Mouse (Mus musculus) hindbrain, embryonic 11.5 days (tissue): Measurements from ENCODE around the gene Cym. TPM values are rescaled to one million over a fixed set of nuclear protein-coding genes. Genes with fewer than 3 reads are reported as not detected.

Experiments used
- ATAC-seq: fragments of 200-750 bp; cut with Nextera tagmentation; 2 replicates; pipeline ENCODE4 v1.8.0; 2017; ENCODE audit warnings: mild to moderate bottlenecking, moderate TSS enrichment, moderate library complexity; ENCODE audit not compliant: low FRiP score
- DNase-seq: peaks from one replicate; pipeline ENCODE4 v3.0.0-alpha.2; 2015; ENCODE audit warnings: low spot score
- H3K27ac ChIP-seq: fragments of 300-500 bp; sonication (generic); 2 replicates; pipeline ENCODE4 v1.5.1; 2014; ENCODE audit warnings: mild to moderate bottlenecking, low read depth, low read length
- H3K27me3 ChIP-seq: fragments of 300-500 bp; sonication (generic); 2 replicates; pipeline ENCODE4 v1.6.1; 2014; ENCODE audit warnings: mild to moderate bottlenecking, low read length, moderate library complexity, mixed read lengths; ENCODE audit not compliant: control insufficient read depth, insufficient read depth
- H3K36me3 ChIP-seq: fragments of 300-500 bp; sonication (generic); 2 replicates; pipeline ENCODE4 v1.6.1; 2014; ENCODE audit warnings: mild to moderate bottlenecking, low read length, moderate library complexity, mixed read lengths; ENCODE audit not compliant: control insufficient read depth, insufficient read depth
- H3K4me1 ChIP-seq: fragments of 300-500 bp; sonication (generic); replicated peaks from 2 replicates; pipeline ENCODE4 v1.6.1; 2014; ENCODE audit warnings: low read length, mixed read lengths; ENCODE audit not compliant: control insufficient read depth, insufficient read depth
- H3K4me2 ChIP-seq: fragments of 300-500 bp; sonication (generic); replicated peaks from 2 replicates; pipeline ENCODE4 v1.6.1; 2014; ENCODE audit warnings: mild to moderate bottlenecking, low read depth, low read length
- H3K4me3 ChIP-seq: fragments of 300-500 bp; sonication (generic); 2 replicates; pipeline ENCODE4 v1.5.1; 2014; ENCODE audit warnings: low read depth, low read length
- H3K9ac ChIP-seq: fragments of 300-500 bp; sonication (generic); 2 replicates; pipeline ENCODE4 v1.6.1; 2014; ENCODE audit warnings: low read depth, low read length
- H3K9me3 ChIP-seq: fragments of 300-500 bp; sonication (generic); 2 replicates; pipeline ENCODE4 v1.6.1; 2016; ENCODE audit warnings: low read length; ENCODE audit not compliant: control insufficient read depth
- WGBS: fragments of 180-500 bp; shearing (Covaris S2); extraction: QIAGEN DNeasy Blood & Tissue Kit; methylation state at CpG from one replicate; pipeline ENCODE4 v1.1.7; 2014; 5-methylcytosine and 5-hydroxymethylcytosine counted together
- polyA plus RNA-seq: library from polyadenylated mRNA; unstranded; fragments of >200 nt; fragmentation: Nextera tagmentation; extraction: Ambion mirVana; gene quantifications from 2 replicates; pipeline ENCODE4 v1.2.1, GENCODE M21; 2014

Cym gene
- polyA plus RNA-seq, 1 experiment from 2014 or later = not detected

- Histone ChIP-seq H3K27ac (no peak overlapping the region), H3K27me3 (no peaks in the 10 kb centered on the region), H3K9me3 (no peaks in the 10 kb centered on the region), H3K4me2 (no peak overlapping the region), H3K36me3 (no peaks in the 10 kb centered on the region), H3K4me1 (no peaks in the 10 kb centered on the region), H3K4me3 (no peak overlapping the region), H3K9ac (no peak overlapping the region)
- ATAC-seq (no peak), DNase-seq (no peak)
- WGBS = 84% methylated on average over 2 of the region's 2 CpGs
Measured at GRCm38 (mm10) chr3:107169552-107169951, 52.0 kb downstream of the Cym start.

- Histone ChIP-seq H3K9ac (no peak overlapping the region), H3K27ac (no peak overlapping the region), H3K4me2 (no peak overlapping the region), H3K4me3 (no peak overlapping the region), H3K4me1 (no peaks in the 10 kb centered on the region; the same call in 1 of the 2 replicates), H3K27me3 (no peaks in the 10 kb centered on the region), H3K36me3 (no peaks in the 10 kb centered on the region), H3K9me3 (no peaks in the 10 kb centered on the region)
- DNase-seq = no peak
- ATAC-seq = no peak
- WGBS = 89% methylated on average over 2 of the region's 2 CpGs
Measured at GRCm38 (mm10) chr3:107162741-107163140, 58.8 kb downstream of the Cym start.

Other genes starting within 250 kb of the Cym start
- 4.6 and 4.7 TPM in 2 replicates for gene Kcna3, start 185.6 kb downstream of the Cym start, polyA plus RNA-seq
- gene Kcna2, start 120.6 kb downstream of the Cym start, polyA plus RNA-seq = 0.21 and 0.32 TPM in 2 replicates
- not detected in 2 replicates for gene Kcna10, start 38.7 kb downstream of the Cym start, polyA plus RNA-seq
- gene A630076J17Rik, start 8.9 kb upstream of the Cym start, polyA plus RNA-seq = not detected in 2 replicates
- 0.06 TPM in 1 of 2 replicates, not detected in the other for gene Prok1, start 18.0 kb upstream of the Cym start, polyA plus RNA-seq
- 203 TPM in 2 replicates for gene Lamtor5, start 57.1 kb upstream of the Cym start, polyA plus RNA-seq
- 2.2 and 4.0 TPM in 2 replicates for gene Slc16a4, start 69.5 kb upstream of the Cym start, polyA plus RNA-seq
- 16.3 and 19.5 TPM in 2 replicates for gene Rbm15, start 111.9 kb upstream of the Cym start, polyA plus RNA-seq
- gene Kcnc4, start 237.8 kb upstream of the Cym start, polyA plus RNA-seq = 0.22 and 0.25 TPM in 2 replicates